Mouse (Mus musculus) stomach, postnatal 0 days (tissue): Measurements from ENCODE around the gene Gm4871. TPM values are rescaled to one million over a fixed set of nuclear protein-coding genes. Genes with fewer than 3 reads are reported as not detected.

ENCODE experiments used
- ATAC-seq: fragments of 200-750 bp; cut with Nextera tagmentation; 2 replicates; pipeline ENCODE4 v1.8.0; 2017; ENCODE audit not compliant: low FRiP score, low TSS enrichment
- DNase-seq: peaks from one replicate; pipeline ENCODE4 v3.0.0-alpha.2; 2016; ENCODE audit warnings: low spot score
- H3K27ac ChIP-seq: fragments of 300-500 bp; sonication (generic); replicated peaks from 2 replicates; pipeline ENCODE4 v1.5.1; 2014; ENCODE audit warnings: mild to moderate bottlenecking, control low read depth
- H3K27me3 ChIP-seq: fragments of 300-500 bp; sonication (generic); 2 replicates; pipeline ENCODE4 v1.6.1; 2014; ENCODE audit warnings: low read length; ENCODE audit not compliant: control insufficient read depth, insufficient read depth
- H3K36me3 ChIP-seq: fragments of 300-500 bp; sonication (generic); 2 replicates; pipeline ENCODE4 v1.6.1; 2014; ENCODE audit warnings: low read length, mixed read lengths; ENCODE audit not compliant: control insufficient read depth, insufficient read depth
- H3K4me1 ChIP-seq: fragments of 300-500 bp; sonication (generic); replicated peaks from 2 replicates; pipeline ENCODE4 v1.6.1; 2014; ENCODE audit warnings: antibody characterized with exemption; ENCODE audit not compliant: control insufficient read depth, insufficient read depth
- H3K4me2 ChIP-seq: fragments of 300-500 bp; sonication (generic); replicated peaks from 2 replicates; pipeline ENCODE4 v1.6.1; 2014; ENCODE audit warnings: low read depth, mild to moderate bottlenecking, control low read depth, moderate library complexity
- H3K4me3 ChIP-seq: fragments of 300-500 bp; sonication (generic); 2 replicates; pipeline ENCODE4 v1.5.1; 2014; ENCODE audit warnings: low read depth, low read length, control low read depth
- H3K9ac ChIP-seq: fragments of 300-500 bp; sonication (generic); 2 replicates; pipeline ENCODE4 v1.6.1; 2014; ENCODE audit warnings: mild to moderate bottlenecking, low read length, control low read depth, mixed read lengths
- H3K9me3 ChIP-seq: fragments of 300-500 bp; sonication (generic); 2 replicates; pipeline ENCODE4 v1.6.1; 2016; ENCODE audit warnings: low read length; ENCODE audit not compliant: control insufficient read depth
- CTCF ChIP-seq: IDR thresholded peaks from 2 replicates; pipeline ENCODE4 v1.5.1; 2016; ENCODE audit warnings: antibody characterized with exemption, low read depth, mild to moderate bottlenecking, moderate library complexity
- EP300 ChIP-seq: optimal IDR thresholded peaks from 2 replicates; pipeline ENCODE3; 2016; ENCODE audit warnings: antibody characterized with exemption
- WGBS: fragments of 180-500 bp; shearing (Covaris S2); extraction: QIAGEN DNeasy Blood & Tissue Kit; methylation state at CpG from one replicate; pipeline ENCODE4 v1.1.7; 2014; 5-methylcytosine and 5-hydroxymethylcytosine counted together
- polyA plus RNA-seq: library from polyadenylated mRNA; unstranded; fragments of >200 nt; fragmentation: Nextera tagmentation; extraction: Ambion mirVana; gene quantifications from 2 replicates; pipeline ENCODE4 v1.2.1, GENCODE M21; 2015

Gene Gm4871
- polyA plus RNA-seq, 1 experiment from 2014 or later = not detected

DNA sequence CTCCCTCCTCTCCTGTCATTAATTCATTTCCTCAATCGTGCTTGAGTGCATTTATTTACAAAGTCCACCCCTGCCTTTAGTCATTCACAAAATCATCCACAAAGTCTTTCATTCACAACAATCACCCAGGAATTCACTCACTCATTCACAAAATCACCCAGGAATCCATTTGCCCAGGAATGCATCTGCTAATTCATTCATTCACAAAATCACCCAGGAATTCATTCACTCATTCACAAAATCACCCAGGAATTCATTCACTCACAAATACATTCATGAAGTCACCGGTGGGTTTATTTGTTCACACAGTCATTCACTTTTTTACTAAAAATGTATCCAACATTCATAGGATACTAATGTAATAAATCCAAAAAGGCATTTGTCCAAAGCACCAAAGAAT lies 42.5 kb downstream of the Gm4871 start:
- TF ChIP-seq EP300 (no peak), CTCF (no peak)
- Histone ChIP-seq H3K9ac (no peak overlapping the region), H3K4me1 (no peaks in the 10 kb centered on the region), H3K9me3 (no peaks in the 10 kb centered on the region), H3K36me3 (no peaks in the 10 kb centered on the region), H3K27me3 (no peaks in the 10 kb centered on the region), H3K27ac (no peak overlapping the region), H3K4me2 (no peak overlapping the region), H3K4me3 (no peak overlapping the region)
- 58% methylated on average over 2 of the region's 2 CpGs for WGBS
- DNase-seq (no peak), ATAC-seq (no peak)

- Histone ChIP-seq H3K4me1 (no peaks in the 10 kb centered on the region), H3K27me3 (no peaks in the 10 kb centered on the region), H3K27ac (no peak overlapping the region), H3K9ac (no peak overlapping the region), H3K4me3 (no peak overlapping the region), H3K36me3 (no peaks in the 10 kb centered on the region), H3K9me3 (peaks cover 3% of the 10 kb centered on the region; the same call in 1 of the 2 replicates), H3K4me2 (no peak overlapping the region)
- ATAC-seq = peak; percentile 51; the same call in 1 of the 2 replicates
- 72% methylated on average over 4 of the region's 4 CpGs for WGBS
- DNase-seq = no peak
- TF ChIP-seq EP300 = no peak
- no peak for TF ChIP-seq CTCF
These were observed 43.5 kb downstream of the Gm4871 start for GRCm38 (mm10) chr5:144989061-144989405.

DNA sequence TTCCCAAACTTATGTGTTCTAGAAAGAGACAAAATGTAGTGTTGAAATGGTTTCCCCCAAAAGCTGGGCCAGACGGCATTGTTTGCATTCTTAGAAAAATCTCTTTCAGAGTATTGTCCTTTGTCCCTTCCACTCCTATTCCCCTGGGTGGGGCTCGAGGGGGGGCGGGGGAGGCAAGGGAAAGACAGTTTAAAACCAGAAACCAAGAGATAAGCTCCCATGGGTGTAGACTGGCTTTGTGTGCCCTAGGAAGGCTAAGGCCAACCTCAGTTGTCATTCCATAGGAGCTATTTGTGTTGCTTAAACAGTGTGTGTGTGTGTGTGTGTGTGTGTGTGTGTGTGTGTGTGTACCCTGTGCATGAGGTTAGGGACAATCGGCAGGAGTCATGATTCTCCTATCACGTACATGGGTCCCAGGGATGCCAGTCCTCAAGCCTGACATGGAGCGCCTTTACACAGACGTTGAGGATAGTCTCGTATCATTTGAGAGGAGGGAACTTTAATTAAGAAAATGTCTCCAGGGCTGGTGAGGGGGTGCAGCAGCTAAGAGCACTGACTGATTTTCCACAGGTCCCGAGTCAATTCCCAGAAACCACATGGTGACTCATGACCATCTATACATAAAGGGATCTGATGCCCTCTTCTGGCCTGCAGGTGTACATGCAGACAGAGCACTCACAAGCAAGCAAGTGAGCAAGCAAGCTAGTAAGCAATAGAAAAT lies 44.1 kb downstream of the Gm4871 start:
- TF ChIP-seq EP300 = no peak
- peak; percentile 89 for TF ChIP-seq CTCF
- H3K9ac ChIP-seq = no peak overlapping the region
- peak; percentile 84 for ATAC-seq
- peaks cover 3% of the 10 kb centered on the region; the same call in 1 of the 2 replicates for H3K9me3 ChIP-seq
- no peaks in the 10 kb centered on the region for H3K4me1 ChIP-seq
- H3K27me3 ChIP-seq = no peaks in the 10 kb centered on the region
- 32% methylated on average over 9 of the region's 9 CpGs for WGBS
- H3K27ac ChIP-seq = no peak overlapping the region
- H3K4me3 ChIP-seq = no peak overlapping the region
- H3K36me3 ChIP-seq = no peaks in the 10 kb centered on the region
- DNase-seq = peak; percentile 60
- H3K4me2 ChIP-seq = no peak overlapping the region

DNA sequence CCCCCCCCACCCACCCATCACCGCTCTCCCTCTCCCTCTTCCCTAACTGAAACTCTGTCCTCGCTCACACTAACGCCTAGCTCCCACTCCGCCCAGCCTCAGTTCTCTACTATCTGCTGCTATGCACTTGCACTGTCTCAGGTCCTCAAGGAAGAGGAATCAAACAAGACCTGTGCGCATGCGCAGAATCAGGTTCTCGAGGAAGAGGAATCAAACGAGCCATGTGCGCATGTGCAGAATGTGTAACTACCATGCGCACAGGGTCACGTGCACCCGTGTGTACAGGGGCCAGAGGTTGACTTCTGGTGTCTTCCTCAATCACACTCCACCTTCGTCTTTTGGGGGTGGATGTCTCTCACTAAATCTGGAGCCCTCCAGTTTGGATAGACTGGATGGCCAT lies 45.0 kb downstream of the Gm4871 start:
- H3K4me2 ChIP-seq = no peak overlapping the region

GRCm38 (mm10) chr5:144984839-144985238 lies 47.7 kb downstream of the Gm4871 start:
- H3K4me2 ChIP-seq = no peak overlapping the region
- no peak for DNase-seq
- TF ChIP-seq EP300 (no peak), CTCF (peak; percentile 53)
- H3K4me1 ChIP-seq = no peaks in the 10 kb centered on the region
- 95% methylated on average over 5 of the region's 5 CpGs for WGBS
- no peak overlapping the region for H3K9ac ChIP-seq
- H3K27ac ChIP-seq = no peak overlapping the region
- peaks cover 3% of the 10 kb centered on the region; the same call in 1 of the 2 replicates for H3K9me3 ChIP-seq
- no peak overlapping the region for H3K4me3 ChIP-seq
- H3K36me3 ChIP-seq = no peaks in the 10 kb centered on the region
- no peaks in the 10 kb centered on the region for H3K27me3 ChIP-seq
- ATAC-seq = no peak

More for the DNA sequence above, 45.0 kb downstream of the Gm4871 start:
- H3K9me3 ChIP-seq = peaks cover 3% of the 10 kb centered on the region; the same call in 1 of the 2 replicates
- H3K9ac ChIP-seq = no peak overlapping the region
- no peaks in the 10 kb centered on the region for H3K27me3 ChIP-seq
- H3K4me1 ChIP-seq = no peaks in the 10 kb centered on the region
- no peak overlapping the region for H3K27ac ChIP-seq
- WGBS = 89% methylated on average over 13 of the region's 13 CpGs
- TF ChIP-seq EP300 (no peak), CTCF (no peak)
- H3K4me3 ChIP-seq = no peak overlapping the region
- ATAC-seq (no peak), DNase-seq (no peak)
- H3K36me3 ChIP-seq = no peaks in the 10 kb centered on the region

- H3K9ac ChIP-seq = no peak overlapping the region
- H3K4me1 ChIP-seq = no peaks in the 10 kb centered on the region
- WGBS = 94% methylated on average over 3 of the region's 3 CpGs
- no peaks in the 10 kb centered on the region for H3K36me3 ChIP-seq
- H3K4me3 ChIP-seq = no peak overlapping the region
- no peaks in the 10 kb centered on the region for H3K27me3 ChIP-seq
- H3K27ac ChIP-seq = no peak overlapping the region
- H3K9me3 ChIP-seq = peaks cover 3% of the 10 kb centered on the region; the same call in 1 of the 2 replicates
- TF ChIP-seq EP300 (no peak), CTCF (peak; percentile 52)
- no peak for ATAC-seq
- no peak overlapping the region for H3K4me2 ChIP-seq
- DNase-seq = no peak
These were observed 49.3 kb downstream of the Gm4871 start for GRCm38 (mm10) chr5:144983227-144983626.

Other genes starting within 250 kb of the Gm4871 start
- 11.2 and 11.6 TPM in 2 replicates for gene Smurf1, start 66.9 kb downstream of the Gm4871 start, polyA plus RNA-seq
- not detected in 2 replicates for gene 1700018F24Rik, start 10.2 kb upstream of the Gm4871 start, polyA plus RNA-seq
- gene Arpc1a, start 51.1 kb upstream of the Gm4871 start, polyA plus RNA-seq = 142 and 145 TPM in 2 replicates
- 0.10 and 0.17 TPM in 2 replicates for gene Kpna7, start 51.3 kb upstream of the Gm4871 start, polyA plus RNA-seq
- 283 and 304 TPM in 2 replicates for gene Arpc1b, start 81.5 kb upstream of the Gm4871 start, polyA plus RNA-seq
- gene Pdap1, start 107.5 kb upstream of the Gm4871 start, polyA plus RNA-seq = 51.1 and 62.0 TPM in 2 replicates
- gene Bud31, start 107.6 kb upstream of the Gm4871 start, polyA plus RNA-seq = 128 and 129 TPM in 2 replicates
- gene Ptcd1, start 134.4 kb upstream of the Gm4871 start, polyA plus RNA-seq = 8.3 and 9.1 TPM in 2 replicates
- 19.1 and 19.6 TPM in 2 replicates for gene Cpsf4, start 134.5 kb upstream of the Gm4871 start, polyA plus RNA-seq
- gene Atp5j2, start 159.3 kb upstream of the Gm4871 start, polyA plus RNA-seq = 602 and 646 TPM in 2 replicates
- 9.1 and 9.8 TPM in 2 replicates for gene Zkscan14, start 169.1 kb upstream of the Gm4871 start, polyA plus RNA-seq
- 4.6 and 5.0 TPM in 2 replicates for gene Zkscan5, start 171.8 kb upstream of the Gm4871 start, polyA plus RNA-seq
- gene Zfp655, start 199.0 kb upstream of the Gm4871 start, polyA plus RNA-seq = 19.1 and 21.0 TPM in 2 replicates
- gene Zscan25, start 247.7 kb upstream of the Gm4871 start, polyA plus RNA-seq = 0.30 and 0.45 TPM in 2 replicates